Comparison of ENCODE assay signal across 8 mouse cellular contexts in the genomic region with DNA sequence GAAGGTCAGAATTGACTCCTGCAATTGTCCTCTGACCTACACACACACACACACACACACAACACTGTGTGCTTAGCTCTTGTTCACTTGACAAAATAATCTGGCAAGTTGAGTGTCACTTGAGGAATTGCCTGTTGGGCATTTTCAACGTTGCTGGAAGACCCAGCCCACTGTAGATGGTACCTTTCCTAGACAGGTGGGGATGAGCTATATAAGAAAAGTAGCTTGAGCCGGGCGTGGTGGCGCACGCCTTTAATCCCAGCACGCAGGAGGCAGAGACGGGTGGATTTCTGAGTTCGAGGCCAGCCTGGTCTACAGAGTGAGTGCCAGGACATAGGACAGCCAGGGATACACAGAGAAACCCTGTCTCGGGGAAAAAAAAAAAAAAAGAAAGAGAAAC. TPM values are rescaled to one million over a fixed set of nuclear protein-coding genes. Genes with fewer than 3 reads are reported as not detected.
DNase-seq lines count a peak whose midpoint lies in the region; ATAC-seq and TF ChIP-seq lines count a peak whose summit lies in the region.

No protein-coding gene starts in this region.

- H3K27ac ChIP-seq in testis, adult 2 months (ENCODE audit: control insufficient read depth, insufficient read depth, low read depth, low read length) = peak overlapping the region; percentile 56; the same call in 1 of the 2 replicates
- peak overlapping the region; percentile 80 for H3K27ac ChIP-seq in liver, embryonic 12.5 days

- H3K27me3 ChIP-seq in erythroblast, embryonic 14.5 days (ENCODE audit: control insufficient read depth) = no peaks in the 10 kb centered on the region
- H3K27me3 ChIP-seq in testis, adult 2 months (ENCODE audit: control insufficient read depth, insufficient read depth, low read length) = no peaks in the 10 kb centered on the region
- H3K27me3 ChIP-seq in liver, embryonic 12.5 days (replicated peaks) = no peaks in the 10 kb centered on the region

- ATAC-seq in erythroblast, adult 5-6 weeks (replicated peaks; ENCODE audit: low FRiP score, poor library complexity, severe bottlenecking) = no peak
- ATAC-seq in liver, embryonic 12.5 days = no peak

- peaks cover 38% of the 10 kb centered on the region for H3K36me3 ChIP-seq in erythroblast, embryonic 14.5 days (ENCODE audit: control insufficient read depth)
- no peaks in the 10 kb centered on the region for H3K36me3 ChIP-seq in testis, adult 2 months (ENCODE audit: control insufficient read depth, insufficient read depth, low read length)
- peaks cover 31% of the 10 kb centered on the region for H3K36me3 ChIP-seq in liver, embryonic 12.5 days

- H3K9me3 ChIP-seq in erythroblast, embryonic 14.5 days (ENCODE audit: control insufficient read depth, low read length) = peaks cover 3% of the 10 kb centered on the region
- 0 out of 2 replicates have a peak, but pooled peaks cover 5% of the 10 kb centered on the region for H3K9me3 ChIP-seq in liver, embryonic 12.5 days (replicated peaks)

- peak overlapping the region; percentile 70 for H3K9ac ChIP-seq in liver, embryonic 12.5 days

- TF ChIP-seq POLR2A in testis, adult 2 months (IDR thresholded peaks at IDR 0.05; ENCODE audit: control insufficient read depth, low read depth, low read length) = no peak

- H3K4me2 ChIP-seq in liver, embryonic 12.5 days = peak overlapping the region; percentile 81

- no peak for TF ChIP-seq CTCF in testis, adult 2 months (IDR thresholded peaks at IDR 0.05; ENCODE audit: control insufficient read depth, insufficient read depth, insufficient replicate concordance, low read depth, low read length)

- DNase-seq in testis, postnatal 14 days (ENCODE audit: low spot score) = no peak
- DNase-seq in right cerebral cortex, postnatal 25 days = no peak
- DNase-seq in retina, embryonic 14.5 days (ENCODE audit: low spot score) = no peak
- DNase-seq in kidney, postnatal 14 days = no peak

- H3K4me1 ChIP-seq in erythroblast, embryonic 14.5 days (ENCODE audit: control insufficient read depth) = peaks cover 40% of the 10 kb centered on the region
- H3K4me1 ChIP-seq in testis, adult 2 months (ENCODE audit: control insufficient read depth, insufficient read depth, low read length) = peaks cover 17% of the 10 kb centered on the region
- peaks cover 35% of the 10 kb centered on the region for H3K4me1 ChIP-seq in liver, embryonic 12.5 days

- peak overlapping the region; percentile 75 for H3K4me3 ChIP-seq in erythroblast, embryonic 14.5 days (replicated peaks)
- no peak overlapping the region for H3K4me3 ChIP-seq in testis, adult 2 months (ENCODE audit: control insufficient read depth, low read depth, low read length)
- peak overlapping the region; percentile 70 for H3K4me3 ChIP-seq in liver, embryonic 12.5 days

- WGBS in liver, embryonic 12.5 days (ENCODE audit: insufficient replicate concordance) = 63% methylated on average over 9 of the region's 9 CpGs

RNA-seq across cellular contexts. Expression of a gene that starts 1.0 kb away (rescaled TPM):
- polyA plus RNA-seq in erythroblast, embryonic 14.5 days (2012) = 0.47 and 0.75 TPM in 2 replicates
- 2.1 and 3.6 TPM in 2 replicates for total RNA-seq in erythroblast, adult 5-6 weeks (2015; ENCODE audit: low replicate concordance)
- 0.85 and 5.9 TPM in 2 replicates for total RNA-seq in erythroblast, adult 5-6 weeks (2017; ENCODE audit: low replicate concordance)
- polyA plus RNA-seq in testis, adult 2 months (2012; rRNA removed) = 21.3 and 22.4 TPM in 2 replicates
- 42.8 and 44.0 TPM in 2 replicates for polyA plus RNA-seq in liver, embryonic 12.5 days (2016; fragmentation: Nextera tagmentation; extraction: Ambion mirVana)

RNA-seq across cellular contexts. Expression of a gene that starts 14.9 kb away (rescaled TPM):
- polyA plus RNA-seq in erythroblast, embryonic 14.5 days (2012) = 0.13 and 0.39 TPM in 2 replicates
- 37.3 and 39.5 TPM in 2 replicates for total RNA-seq in erythroblast, adult 5-6 weeks (2015; ENCODE audit: low replicate concordance)
- 39.3 and 42.3 TPM in 2 replicates for total RNA-seq in erythroblast, adult 5-6 weeks (2017; ENCODE audit: low replicate concordance)
- polyA plus RNA-seq in testis, adult 2 months (2012; rRNA removed) = 0.17 and 0.23 TPM in 2 replicates
- 2.6 and 3.1 TPM in 2 replicates for polyA plus RNA-seq in liver, embryonic 12.5 days (2016; fragmentation: Nextera tagmentation; extraction: Ambion mirVana)

RNA-seq across cellular contexts. Expression of a gene that starts 35.6 kb away (rescaled TPM):
- polyA plus RNA-seq in erythroblast, embryonic 14.5 days (2012) = 41.9 and 46.0 TPM in 2 replicates
- total RNA-seq in erythroblast, adult 5-6 weeks (2015; ENCODE audit: low replicate concordance) = 35.7 and 90.5 TPM in 2 replicates
- total RNA-seq in erythroblast, adult 5-6 weeks (2017; ENCODE audit: low replicate concordance) = 51.5 and 54.9 TPM in 2 replicates
- polyA plus RNA-seq in testis, adult 2 months (2012; rRNA removed) = 240 and 245 TPM in 2 replicates
- 39.0 and 41.0 TPM in 2 replicates for polyA plus RNA-seq in liver, embryonic 12.5 days (2016; fragmentation: Nextera tagmentation; extraction: Ambion mirVana)

Comparison
In these comparisons a context has a peak if more than half of its experiments do, and no peak if none do; other contexts are left out.
1. RNA of a gene that starts 1.0 kb away (polyA plus RNA-seq): 42.8 to 44.0 TPM in liver, embryonic 12.5 days and 21.3 to 22.4 TPM in testis, adult 2 months; 0.47 to 0.75 TPM in erythroblast, embryonic 14.5 days; every median in the first group is over 10 times any median in the second.